In the genomic region with DNA sequence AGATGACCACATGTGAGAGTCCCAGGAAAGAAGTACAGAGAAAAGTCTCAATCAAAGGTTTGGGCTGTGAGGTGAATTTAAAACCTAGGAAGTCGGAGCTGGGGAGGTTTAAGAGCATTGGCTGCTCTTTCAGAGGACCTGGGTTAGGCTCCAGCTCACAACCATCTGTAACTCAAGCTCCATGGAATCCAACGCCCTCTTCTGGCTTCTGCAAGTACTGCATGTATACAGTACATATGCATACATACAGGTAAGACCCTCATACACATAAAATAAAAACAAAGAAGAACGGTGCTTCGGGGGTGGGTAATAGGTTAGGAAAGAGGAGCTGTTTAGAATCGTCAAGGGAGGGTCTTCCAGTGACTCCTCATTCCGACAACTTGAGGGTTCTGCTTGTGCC, we compare ENCODE assay signal across 15 mouse cellular contexts. TPM values are rescaled to one million over a fixed set of nuclear protein-coding genes. Genes with fewer than 3 reads are reported as not detected.
DNase-seq lines count a peak whose midpoint lies in the region; ATAC-seq and TF ChIP-seq lines count a peak whose summit lies in the region.
"Had no signal": no experiment of that assay in that cellular context is flagged by ENCODE, and none has a peak within 500 bp of the region (broad histone marks: within the 10 kb centered on the region; RNA-seq: fewer than 3 reads in every experiment).

No protein-coding gene starts in this region.

- TF ChIP-seq CTCF in forebrain, postnatal 0 days (IDR thresholded peaks at IDR 0.05; ENCODE audit: low read depth) = peak; percentile 14; the same call in 1 of the 2 replicates
- TF ChIP-seq CTCF in liver, postnatal 0 days (IDR thresholded peaks at IDR 0.05; ENCODE audit: low read depth) = peak; percentile 44
- TF ChIP-seq CTCF in bone marrow macrophage, adult 2 months (IDR thresholded peaks at IDR 0.05; ENCODE audit: low read depth, low read length) = 0 out of 2 replicates have a peak, but pooled peaks have one; percentile 17
- peak; percentile 47 for TF ChIP-seq CTCF in stomach, postnatal 0 days (IDR thresholded peaks at IDR 0.05; ENCODE audit: low read depth)

- peaks cover 23% of the 10 kb centered on the region; the same call in 1 of the 2 replicates for H3K36me3 ChIP-seq in forebrain, postnatal 0 days (ENCODE audit: insufficient read depth)
- peaks cover 9% of the 10 kb centered on the region; the same call in 1 of the 2 replicates for H3K36me3 ChIP-seq in forebrain, embryonic 15.5 days
- H3K36me3 ChIP-seq in liver, postnatal 0 days (replicated peaks; ENCODE audit: insufficient read depth, low read length) = peaks cover 50% of the 10 kb centered on the region
- H3K36me3 ChIP-seq in liver, embryonic 11.5 days (ENCODE audit: control insufficient read depth, insufficient read depth, low read length) = peaks cover 24% of the 10 kb centered on the region
- H3K36me3 ChIP-seq in stomach, postnatal 0 days (ENCODE audit: control insufficient read depth, insufficient read depth, low read length) = peaks cover 11% of the 10 kb centered on the region

- H3K4me1 ChIP-seq in forebrain, postnatal 0 days (ENCODE audit: insufficient read depth) = no peaks in the 10 kb centered on the region
- 0 out of 2 replicates have a peak, but pooled peaks cover 1% of the 10 kb centered on the region for H3K4me1 ChIP-seq in forebrain, embryonic 15.5 days
- H3K4me1 ChIP-seq in liver, postnatal 0 days (ENCODE audit: insufficient read depth) = no peaks in the 10 kb centered on the region
- H3K4me1 ChIP-seq in liver, embryonic 11.5 days (replicated peaks; ENCODE audit: control insufficient read depth, insufficient read depth, low read length) = no peaks in the 10 kb centered on the region
- no peaks in the 10 kb centered on the region for H3K4me1 ChIP-seq in bone marrow macrophage, adult 2 months (ENCODE audit: control insufficient read depth, insufficient read depth, low read length)
- no peaks in the 10 kb centered on the region for H3K4me1 ChIP-seq in stomach, postnatal 0 days (replicated peaks; ENCODE audit: control insufficient read depth, insufficient read depth)
- H3K4me1 ChIP-seq: liver, embryonic 13.5 days had no signal

- no peak overlapping the region for H3K4me3 ChIP-seq in forebrain, postnatal 0 days (ENCODE audit: low read depth, low read length)
- H3K4me3 ChIP-seq in forebrain, embryonic 15.5 days = no peak overlapping the region
- H3K4me3 ChIP-seq in liver, postnatal 0 days (ENCODE audit: low read depth, low read length) = no peak overlapping the region
- no peak overlapping the region for H3K4me3 ChIP-seq in liver, embryonic 11.5 days (ENCODE audit: low read depth, low read length)
- H3K4me3 ChIP-seq in bone marrow macrophage, adult 2 months (ENCODE audit: insufficient read depth, low read length) = no peak overlapping the region
- no peak overlapping the region for H3K4me3 ChIP-seq in stomach, postnatal 0 days (ENCODE audit: low read depth, low read length)
- H3K4me3 ChIP-seq: liver, embryonic 13.5 days had no signal

- ATAC-seq in forebrain, postnatal 0 days = no peak
- no peak for ATAC-seq in forebrain, embryonic 15.5 days (replicated peaks)
- no peak for ATAC-seq in liver, postnatal 0 days
- ATAC-seq in liver, embryonic 11.5 days (replicated peaks; ENCODE audit: low FRiP score) = no peak
- ATAC-seq in stomach, postnatal 0 days (ENCODE audit: low FRiP score, low TSS enrichment) = no peak
- ATAC-seq: inflammation-experienced regulatory T-cells, adult 6 months had no signal

- no peak for DNase-seq in forebrain, postnatal 0 days
- DNase-seq in liver, postnatal 0 days = no peak
- no peak for DNase-seq in liver, embryonic 11.5 days (ENCODE audit: low spot score)
- no peak for DNase-seq in stomach, postnatal 0 days (ENCODE audit: low spot score)
- DNase-seq in cerebellum, adult 9-11 months = no peak
- no peak for DNase-seq in cerebellum, adult 8-10 months
- DNase-seq: cerebellum, adult 11-12 months; embryo, embryonic 11 days; heart, adult 11 months; liver, embryonic 13.5 days; thymus, postnatal 25 days had no signal

- no peak for TF ChIP-seq POLR2A in bone marrow macrophage, adult 2 months (IDR thresholded peaks at IDR 0.05; ENCODE audit: borderline replicate concordance, low read depth, low read length)

- no peak overlapping the region for H3K27ac ChIP-seq in forebrain, postnatal 0 days (ENCODE audit: low read depth, low read length)
- H3K27ac ChIP-seq in forebrain, embryonic 15.5 days (replicated peaks) = no peak overlapping the region
- H3K27ac ChIP-seq in liver, postnatal 0 days (ENCODE audit: low read depth) = no peak overlapping the region
- H3K27ac ChIP-seq in liver, embryonic 11.5 days (ENCODE audit: low read depth, low read length) = no peak overlapping the region
- no peak overlapping the region for H3K27ac ChIP-seq in bone marrow macrophage, adult 2 months (ENCODE audit: insufficient read depth, low read depth, low read length)
- no peak overlapping the region for H3K27ac ChIP-seq in stomach, postnatal 0 days (replicated peaks)
- H3K27ac ChIP-seq: liver, embryonic 13.5 days had no signal

- H3K27me3 ChIP-seq in forebrain, postnatal 0 days (ENCODE audit: insufficient read depth, low read length) = no peaks in the 10 kb centered on the region
- no peaks in the 10 kb centered on the region for H3K27me3 ChIP-seq in forebrain, embryonic 15.5 days
- H3K27me3 ChIP-seq in liver, postnatal 0 days (ENCODE audit: insufficient read depth, low read length) = no peaks in the 10 kb centered on the region
- no peaks in the 10 kb centered on the region for H3K27me3 ChIP-seq in liver, embryonic 11.5 days (replicated peaks; ENCODE audit: control insufficient read depth, insufficient read depth, low read length)
- no peaks in the 10 kb centered on the region for H3K27me3 ChIP-seq in stomach, postnatal 0 days (ENCODE audit: control insufficient read depth, insufficient read depth, low read length)
- H3K27me3 ChIP-seq: liver, embryonic 13.5 days had no signal

- TF ChIP-seq EP300 in liver, postnatal 0 days (IDR thresholded peaks at IDR 0.05; ENCODE audit: low read depth) = no peak
- no peak for TF ChIP-seq EP300 in stomach, postnatal 0 days (optimal IDR thresholded peaks at IDR 0.05)

- H3K9me3 ChIP-seq in forebrain, postnatal 0 days (ENCODE audit: low read length) = no peaks in the 10 kb centered on the region
- H3K9me3 ChIP-seq in forebrain, embryonic 15.5 days = no peaks in the 10 kb centered on the region
- no peaks in the 10 kb centered on the region for H3K9me3 ChIP-seq in liver, postnatal 0 days (ENCODE audit: low read length)
- H3K9me3 ChIP-seq in liver, embryonic 11.5 days (ENCODE audit: control insufficient read depth, low read length) = no peaks in the 10 kb centered on the region
- H3K9me3 ChIP-seq in stomach, postnatal 0 days (ENCODE audit: control insufficient read depth, low read length) = no peaks in the 10 kb centered on the region
- H3K9me3 ChIP-seq: liver, embryonic 13.5 days had no signal

- WGBS in forebrain, postnatal 0 days = 80% methylated on average over 6 of the region's 6 CpGs
- WGBS in forebrain, embryonic 15.5 days = 83% methylated on average over 6 of the region's 6 CpGs
- 76% methylated on average over 6 of the region's 6 CpGs for WGBS in liver, postnatal 0 days (ENCODE audit: insufficient replicate concordance)
- 80% methylated on average over 6 of the region's 6 CpGs for WGBS in liver, embryonic 11.5 days
- WGBS in stomach, postnatal 0 days = 84% methylated on average over 6 of the region's 6 CpGs

- H3K4me2 ChIP-seq in forebrain, postnatal 0 days (ENCODE audit: low read depth) = no peak overlapping the region
- no peak overlapping the region for H3K4me2 ChIP-seq in forebrain, embryonic 15.5 days (replicated peaks)
- no peak overlapping the region for H3K4me2 ChIP-seq in liver, postnatal 0 days (ENCODE audit: low read depth, low read length)
- H3K4me2 ChIP-seq in liver, embryonic 11.5 days = no peak overlapping the region
- no peak overlapping the region for H3K4me2 ChIP-seq in stomach, postnatal 0 days (replicated peaks; ENCODE audit: low read depth)
- H3K4me2 ChIP-seq: liver, embryonic 13.5 days had no signal

- no peak overlapping the region for H3K9ac ChIP-seq in forebrain, postnatal 0 days
- no peak overlapping the region for H3K9ac ChIP-seq in forebrain, embryonic 15.5 days (replicated peaks)
- H3K9ac ChIP-seq in liver, postnatal 0 days (replicated peaks) = no peak overlapping the region
- H3K9ac ChIP-seq in liver, embryonic 11.5 days (ENCODE audit: low read depth, low read length) = no peak overlapping the region
- H3K9ac ChIP-seq in stomach, postnatal 0 days (ENCODE audit: low read length) = no peak overlapping the region
- H3K9ac ChIP-seq: liver, embryonic 13.5 days had no signal

RNA-seq across cellular contexts. Expression of a gene that starts 6.7 kb away (rescaled TPM):
- total RNA-seq in forebrain, postnatal 0 days (2014; rRNA removed) = 0.15 and 0.24 TPM in 2 replicates
- 0.11 and 0.45 TPM in 2 replicates for polyA plus RNA-seq in forebrain, postnatal 0 days (2015; fragmentation: Nextera tagmentation; extraction: Ambion mirVana)
- not detected in 2 replicates for polyA plus RNA-seq in forebrain, embryonic 15.5 days (2015; fragmentation: Nextera tagmentation; extraction: Ambion mirVana)
- polyA plus RNA-seq in liver, postnatal 0 days (2015; fragmentation: Nextera tagmentation; extraction: Ambion mirVana) = 204 and 234 TPM in 2 replicates
- polyA plus RNA-seq in liver, embryonic 11.5 days (2014; fragmentation: Nextera tagmentation; extraction: Ambion mirVana) = 3.9 and 5.1 TPM in 2 replicates
- polyA plus RNA-seq in bone marrow macrophage, adult 2 months (2012; ENCODE audit: insufficient read depth, insufficient read length, missing spikeins) = not detected in 2 replicates
- polyA plus RNA-seq in stomach, postnatal 0 days (2015; fragmentation: Nextera tagmentation; extraction: Ambion mirVana) = 0.32 and 0.65 TPM in 2 replicates
- polyA plus RNA-seq: heart, postnatal 0 days; inflammation-experienced regulatory T-cells, adult 6 months had no signal

RNA-seq across cellular contexts. Expression of a gene that starts 28.5 kb away (rescaled TPM):
- total RNA-seq in forebrain, postnatal 0 days (2014; rRNA removed) = 60.1 and 65.5 TPM in 2 replicates
- polyA plus RNA-seq in forebrain, postnatal 0 days (2015; fragmentation: Nextera tagmentation; extraction: Ambion mirVana) = 138 and 139 TPM in 2 replicates
- polyA plus RNA-seq in forebrain, embryonic 15.5 days (2015; fragmentation: Nextera tagmentation; extraction: Ambion mirVana) = 107 and 109 TPM in 2 replicates
- polyA plus RNA-seq in liver, postnatal 0 days (2015; fragmentation: Nextera tagmentation; extraction: Ambion mirVana) = 608 and 698 TPM in 2 replicates
- 240 and 250 TPM in 2 replicates for polyA plus RNA-seq in liver, embryonic 11.5 days (2014; fragmentation: Nextera tagmentation; extraction: Ambion mirVana)
- 143 and 153 TPM in 2 replicates for polyA plus RNA-seq in bone marrow macrophage, adult 2 months (2012; ENCODE audit: insufficient read depth, insufficient read length, missing spikeins)
- 197 and 217 TPM in 2 replicates for polyA plus RNA-seq in stomach, postnatal 0 days (2015; fragmentation: Nextera tagmentation; extraction: Ambion mirVana)

Comparison
In these comparisons a context has a peak if more than half of its experiments do, and no peak if none do; other contexts are left out.
1. RNA of a gene that starts 6.7 kb away (polyA plus RNA-seq): 204 to 234 TPM in liver, postnatal 0 days; 3.9 to 5.1 TPM in liver, embryonic 11.5 days, 0.11 to 0.45 TPM in forebrain, postnatal 0 days, 0.32 to 0.65 TPM in stomach, postnatal 0 days, not detected in bone marrow macrophage, adult 2 months and not detected in forebrain, embryonic 15.5 days; every median in the first group is over 10 times any median in the second.
2. Peak in every context shown above with its lines, with median percentiles within 50 percentile points of each other: CTCF ChIP-seq.